Mouse (Mus musculus): ENCODE data around the gene Prss46. TPM values are rescaled to one million over a fixed set of nuclear protein-coding genes. Genes with fewer than 3 reads are reported as not detected.
"Not testable (repeated sequence)": the region's sequence is repeated elsewhere in the genome, so short reads cannot be mapped to it uniquely, and the experiment has no call there.

Gene Prss46
- total RNA-seq (2021): not detected
- long read RNA-seq, experiment 1: 0 reads
- long read RNA-seq, experiment 2: 0 reads

- no peak for DNase-seq (ENCODE audit: low spot score)
Measured at GRCm38 (mm10) chr9:110844206-110844605, at the start of gene Prss46. Gene Prss46 (plus strand): TSS chr9:110844506.

GRCm38 (mm10) chr9:110797013-110797412 lies 47.3 kb upstream of the Prss46 start:
- DNase-seq (ENCODE audit: low spot score): no peak

- DNase-seq (ENCODE audit: low spot score): no peak
Measured at GRCm38 (mm10) chr9:110797866-110798265, 46.4 kb upstream of the Prss46 start, which contains the start of gene Prss42. Gene Prss42 (plus strand): TSS chr9:110798166.

GRCm38 (mm10) chr9:110800834-110801479 lies 43.3 kb upstream of the Prss46 start:
- DNase-seq (ENCODE audit: low spot score): no peak

- no peak for DNase-seq (ENCODE audit: low spot score)
Measured at GRCm38 (mm10) chr9:110803294-110803693, 41.0 kb upstream of the Prss46 start.

GRCm38 (mm10) chr9:110810051-110810450 lies 34.3 kb upstream of the Prss46 start:
- DNase-seq (ENCODE audit: low spot score): no peak

GRCm38 (mm10) chr9:110813789-110814188 lies 30.5 kb upstream of the Prss46 start, which contains the start of gene Prss44:
Gene Prss44 (plus strand): TSS chr9:110813994.
- no peak for DNase-seq (ENCODE audit: low spot score)

DNA sequence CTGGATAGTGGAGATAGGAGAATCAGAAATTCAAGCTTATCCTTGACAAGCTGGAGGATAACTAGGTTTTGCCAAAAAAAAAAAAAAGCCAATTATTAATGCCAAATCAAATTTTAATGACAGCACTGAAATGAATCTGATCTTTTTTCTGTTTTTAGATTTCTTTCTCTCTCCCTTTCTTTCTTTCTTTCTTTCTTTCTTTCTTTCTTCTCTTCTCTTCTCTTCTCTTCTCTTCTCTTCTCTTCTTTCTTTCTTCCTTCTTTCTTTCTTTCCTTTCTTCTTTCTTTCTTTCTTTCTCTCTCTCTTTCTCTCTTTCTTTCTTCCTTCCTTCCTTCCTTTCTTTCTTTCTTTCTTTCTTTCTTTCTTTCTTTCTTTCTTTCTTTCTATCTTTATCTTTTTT lies 23.8 kb upstream of the Prss46 start:
- not testable (repeated sequence) for DNase-seq (ENCODE audit: low spot score)

DNA sequence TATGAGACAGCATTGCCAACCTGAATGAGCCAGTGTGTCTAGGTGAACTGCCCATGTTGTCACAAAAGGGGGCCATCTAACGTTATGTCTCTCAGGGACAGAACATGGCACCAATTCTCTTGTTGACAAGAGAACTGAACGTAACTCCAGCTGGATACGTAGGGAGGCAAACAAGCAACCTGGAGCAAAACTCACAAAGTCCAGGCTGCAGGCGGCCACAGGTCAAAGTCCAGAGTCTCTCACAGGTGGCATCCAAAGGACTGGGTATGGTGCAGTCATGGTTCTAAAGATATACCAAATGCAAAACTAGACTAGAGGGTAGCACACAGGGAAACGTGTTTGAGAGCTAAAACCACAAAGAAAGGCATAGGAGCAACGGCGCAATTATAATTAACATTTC lies 22.9 kb upstream of the Prss46 start:
- no peak for DNase-seq (ENCODE audit: low spot score)

GRCm38 (mm10) chr9:110825426-110825825 lies 18.9 kb upstream of the Prss46 start:
- no peak for DNase-seq (ENCODE audit: low spot score)

DNA sequence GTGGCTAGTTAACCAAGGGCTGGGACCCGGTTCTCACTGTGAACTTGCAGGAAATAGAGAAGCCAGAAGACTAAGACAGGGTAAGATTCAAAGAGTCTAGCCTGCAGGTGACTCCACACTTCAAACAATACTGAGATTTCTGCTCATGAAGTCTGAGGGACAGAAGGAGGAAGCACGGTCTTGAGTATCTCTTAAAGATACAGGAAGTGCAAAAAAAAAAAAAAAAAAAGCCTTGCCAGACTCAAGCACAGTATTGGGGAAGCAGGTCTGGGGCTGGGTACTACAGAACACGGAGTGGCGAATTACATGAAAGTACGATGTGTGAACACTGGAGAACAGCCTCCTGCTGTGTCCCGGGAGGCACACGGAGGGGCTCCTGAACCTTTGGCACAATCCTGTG lies 18.5 kb upstream of the Prss46 start:
- DNase-seq (ENCODE audit: low spot score): no peak

DNA sequence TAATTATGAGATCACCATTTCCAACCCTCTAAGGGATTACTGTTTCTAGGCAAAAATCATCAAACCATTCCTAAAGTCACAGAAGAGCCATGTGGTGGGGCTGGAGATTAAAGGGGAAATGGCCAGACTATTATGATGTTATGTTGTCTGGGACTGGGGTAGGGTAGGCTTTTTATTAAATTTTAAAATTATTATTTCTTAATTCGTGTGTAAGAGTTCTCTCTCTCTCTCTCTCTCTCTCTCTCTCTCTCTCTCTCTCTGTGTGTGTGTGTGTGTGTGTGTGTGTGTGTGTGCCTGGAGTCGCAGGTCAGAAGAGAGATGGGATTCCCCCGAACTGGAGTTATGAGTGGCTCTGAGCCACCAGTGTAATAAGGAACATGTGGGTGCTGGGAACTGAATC lies 17.9 kb upstream of the Prss46 start, which contains the start of gene Prss43:
Gene Prss43, plus strand, starts transcription at position 301 of the 400 bp plus-strand sequence.
- no peak for DNase-seq (ENCODE audit: low spot score)

DNA sequence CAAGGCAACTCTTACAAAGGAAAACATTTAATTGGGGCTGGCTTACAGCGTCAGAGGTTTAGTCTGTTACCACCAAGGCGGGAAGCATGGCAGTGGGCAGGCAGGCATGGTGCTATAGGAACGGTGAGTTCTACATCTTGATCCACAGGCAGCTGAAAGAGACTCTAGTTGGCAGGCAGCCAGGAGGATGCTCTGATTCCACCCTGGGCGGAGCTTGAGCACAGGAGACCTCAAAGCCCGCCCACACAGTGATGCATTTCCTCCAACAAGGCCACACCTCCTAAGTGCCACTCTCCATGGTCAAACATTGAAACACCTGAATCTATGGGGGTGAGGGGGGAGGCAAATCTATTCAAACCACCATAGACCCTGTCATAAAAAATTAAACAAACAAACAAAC lies 11.3 kb upstream of the Prss46 start:
- DNase-seq (ENCODE audit: low spot score): no peak

- DNase-seq (ENCODE audit: low spot score): no peak
Measured at GRCm38 (mm10) chr9:110834411-110834810, 9.9 kb upstream of the Prss46 start, which contains the start of gene Prss45. Gene Prss45 (plus strand): TSS chr9:110834588.

DNA sequence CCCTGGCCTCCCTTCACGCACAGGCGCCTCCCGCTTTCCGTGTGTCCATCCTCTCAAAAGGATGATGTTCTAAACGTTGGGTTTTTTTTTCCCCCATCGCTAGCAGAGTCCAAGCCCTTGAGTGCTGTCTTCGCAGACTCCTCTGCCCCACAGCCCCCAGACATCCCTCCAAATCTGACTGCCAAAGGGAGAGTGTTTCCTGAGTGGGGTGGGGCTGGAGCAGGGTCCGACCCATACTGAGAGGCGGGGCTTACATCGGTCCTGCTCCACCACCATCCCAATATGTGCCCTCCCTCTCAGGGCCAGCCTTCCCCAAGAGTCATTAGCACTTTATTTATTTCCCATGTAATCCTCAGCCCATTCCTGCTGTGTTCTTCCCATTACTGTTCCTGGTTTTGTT lies 9.3 kb upstream of the Prss46 start:
- no peak for DNase-seq (ENCODE audit: low spot score)

DNA sequence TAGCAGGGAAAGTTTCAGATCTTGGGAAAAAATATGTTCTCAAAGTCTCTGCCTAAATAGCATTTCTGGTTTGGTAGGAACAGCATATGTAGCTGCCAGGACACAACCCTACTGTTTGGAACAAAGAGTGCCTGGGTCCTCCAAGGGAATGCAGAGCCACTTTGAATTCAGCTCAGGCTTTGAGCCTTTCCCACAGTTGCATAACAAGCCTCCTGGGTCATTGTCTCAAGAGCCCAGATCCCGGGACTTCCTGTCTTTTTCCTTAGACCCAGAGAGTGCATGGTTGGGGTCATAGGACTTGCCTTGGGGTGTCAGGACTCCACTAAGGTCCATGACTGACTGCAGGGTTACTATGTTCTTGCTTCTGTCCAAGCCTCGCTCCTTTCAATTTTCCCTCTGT lies 8.2 kb upstream of the Prss46 start:
- peak; percentile 24 for DNase-seq (ENCODE audit: low spot score)

GRCm38 (mm10) chr9:110840905-110841304 lies 3.4 kb upstream of the Prss46 start:
- no peak for DNase-seq (ENCODE audit: low spot score)

GRCm38 (mm10) chr9:110841438-110841837 lies 2.9 kb upstream of the Prss46 start:
- no peak for DNase-seq (ENCODE audit: low spot score)

- DNase-seq (ENCODE audit: low spot score): no peak
Measured at GRCm38 (mm10) chr9:110849162-110849561, 4.9 kb downstream of the Prss46 start.

DNA sequence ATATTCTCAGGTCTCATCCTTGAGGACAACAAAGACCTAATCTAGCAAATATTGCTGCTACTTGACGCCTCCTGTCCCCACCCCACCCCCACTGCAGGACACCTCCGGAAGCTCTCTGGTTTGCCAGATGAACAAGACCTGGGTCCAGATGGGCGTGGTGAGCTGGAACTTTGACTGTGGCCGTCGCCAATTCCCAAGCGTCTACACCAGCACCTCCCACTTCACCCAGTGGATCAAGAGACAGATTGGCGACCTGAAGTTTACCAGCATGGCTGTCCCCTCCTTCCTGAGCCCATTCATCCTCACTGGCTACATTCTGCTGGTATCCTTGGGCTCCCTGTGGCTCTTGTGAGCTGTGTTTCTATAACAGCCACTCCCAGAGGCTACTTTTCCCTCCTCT lies 11.6 kb downstream of the Prss46 start:
- no peak for DNase-seq (ENCODE audit: low spot score)

GRCm38 (mm10) chr9:110856920-110857319 lies 12.6 kb downstream of the Prss46 start:
- DNase-seq (ENCODE audit: low spot score): no peak

DNA sequence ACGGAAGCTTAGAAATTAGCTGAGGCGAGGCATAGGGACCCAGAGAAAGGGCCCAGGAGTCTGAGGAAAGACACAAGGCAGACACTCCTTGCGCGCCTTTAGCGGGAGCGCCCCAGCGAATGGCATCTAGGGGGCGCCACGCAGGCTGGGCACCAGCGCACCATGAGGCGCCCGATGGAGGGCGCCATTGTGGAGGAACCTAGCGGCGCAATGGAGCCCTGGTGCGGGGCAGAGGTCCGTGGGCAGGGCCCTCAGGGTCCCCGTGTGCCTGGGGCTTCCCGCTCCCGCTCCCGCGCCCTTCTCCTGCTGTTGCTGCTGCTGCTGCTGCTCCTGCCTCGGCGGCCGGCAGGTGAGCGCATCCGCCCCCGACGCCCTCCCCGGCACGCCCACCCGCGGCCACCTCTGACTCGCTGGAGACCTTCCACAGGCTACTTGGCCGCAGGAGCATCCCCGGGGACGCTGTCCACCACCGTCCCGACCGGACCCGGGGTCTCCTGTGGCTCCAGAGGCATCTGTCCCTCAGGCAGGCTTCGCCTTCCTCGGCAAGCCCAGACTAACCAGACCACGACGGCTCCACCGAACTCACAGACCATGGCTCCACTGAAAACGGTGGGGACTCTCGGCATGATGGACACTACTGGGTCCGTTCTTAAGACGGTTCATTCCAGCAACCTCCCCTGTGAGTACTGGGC lies 13.6 kb downstream of the Prss46 start, which contains the start of gene Prss50:
Gene Prss50, plus strand, starts transcription at position 187 of the 692 bp plus-strand sequence.
- DNase-seq (ENCODE audit: low spot score): no peak

GRCm38 (mm10) chr9:110858523-110858922 lies 14.2 kb downstream of the Prss46 start:
- no peak for DNase-seq (ENCODE audit: low spot score)

Measured in gastrocnemius, adult 18-20 months (tissue).